Mouse (Mus musculus) MEL-GATA-1-ER (cell line): ENCODE data around the gene Uprt.

Experiments used
- DNase-seq: peaks from one replicate; pipeline ENCODE4 v3.0.0-alpha.2; 2012; ENCODE audit warnings: low read depth; ENCODE audit errors: extremely low read depth

The Uprt gene

DNA sequence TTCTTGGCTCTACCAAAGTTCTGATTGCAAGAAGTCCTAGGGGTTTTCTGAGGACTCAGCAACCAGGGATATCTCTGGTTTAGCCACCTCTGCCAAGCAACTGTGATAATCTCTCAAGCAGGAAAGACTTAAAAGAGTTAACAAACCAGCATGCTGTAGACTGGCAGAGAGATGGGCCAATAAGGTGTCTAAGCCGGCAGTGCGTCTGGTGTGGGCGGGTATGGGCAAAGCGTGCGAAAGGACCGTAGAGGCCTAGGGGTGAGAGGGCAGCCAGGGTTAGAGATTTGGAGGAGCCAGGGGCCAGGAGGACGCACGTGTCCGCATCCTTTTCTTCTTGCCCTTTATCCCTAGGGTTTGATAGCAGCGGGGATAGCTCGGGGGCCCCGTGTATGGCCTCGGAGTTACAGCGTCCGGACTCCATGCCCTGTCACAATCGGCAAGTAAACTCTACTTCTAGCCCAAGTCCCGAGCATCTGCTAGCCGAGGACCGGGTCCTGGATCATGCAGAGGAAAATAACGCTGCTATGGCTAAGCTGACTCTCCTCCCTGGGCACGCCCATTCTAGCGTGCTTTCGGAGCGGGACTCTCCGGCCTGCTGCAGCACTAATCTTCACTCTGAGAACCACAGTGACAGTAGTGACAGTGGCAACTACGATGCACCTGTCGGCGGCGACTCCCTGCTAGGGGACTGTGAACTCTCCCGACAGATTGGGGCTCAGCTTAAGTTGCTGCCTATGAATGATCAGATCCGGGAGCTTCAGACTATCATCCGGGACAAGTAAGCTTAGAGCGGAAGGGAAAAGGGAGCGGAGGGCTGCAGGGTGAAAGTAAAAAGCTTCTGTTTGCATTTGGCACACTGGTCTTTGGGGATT is at the start of gene Uprt:
Gene Uprt, plus strand, starts transcription at position 247 of the 872 bp plus-strand sequence.
- DNase-seq, result peak; percentile 93

DNA sequence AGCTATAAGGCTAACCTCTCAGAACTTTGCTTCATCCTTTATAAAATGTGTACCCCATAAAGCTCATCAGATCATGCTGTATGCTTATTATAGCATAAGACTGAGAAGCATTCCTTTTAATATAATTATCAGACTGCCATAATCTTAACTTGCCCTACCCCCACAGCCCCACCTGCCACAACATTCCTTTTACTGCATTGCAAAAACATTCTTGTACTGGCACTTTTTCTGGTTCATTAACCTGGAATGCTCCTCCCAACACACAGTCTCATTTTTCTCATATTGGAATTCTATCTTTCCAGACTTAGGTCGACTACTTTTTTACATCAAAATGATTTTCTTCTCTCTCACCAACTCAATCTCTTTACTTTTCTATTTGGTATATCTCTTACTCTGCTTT is 49.2 kb upstream of the Uprt start:
- DNase-seq, result no peak

DNA sequence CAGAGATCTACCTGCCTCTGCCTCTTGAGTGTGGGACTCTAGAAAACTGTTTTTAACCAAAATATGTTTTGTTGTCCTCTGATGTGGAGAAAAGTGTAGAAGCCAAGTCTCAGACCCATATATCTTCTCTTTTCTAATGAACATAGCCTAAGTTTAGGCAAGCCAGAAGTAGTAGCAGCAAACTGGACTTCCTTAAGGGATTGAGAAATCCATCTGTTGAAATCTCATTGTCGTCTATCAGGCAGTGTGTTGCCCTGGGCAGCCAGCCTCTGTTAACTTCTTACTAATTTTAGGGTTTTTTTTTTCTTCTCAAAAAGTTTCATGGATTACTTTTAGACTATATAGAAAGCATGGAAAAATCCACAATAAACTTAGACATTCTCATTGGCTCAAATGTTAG is 30.2 kb upstream of the Uprt start:
- DNase-seq, result no peak

DNA sequence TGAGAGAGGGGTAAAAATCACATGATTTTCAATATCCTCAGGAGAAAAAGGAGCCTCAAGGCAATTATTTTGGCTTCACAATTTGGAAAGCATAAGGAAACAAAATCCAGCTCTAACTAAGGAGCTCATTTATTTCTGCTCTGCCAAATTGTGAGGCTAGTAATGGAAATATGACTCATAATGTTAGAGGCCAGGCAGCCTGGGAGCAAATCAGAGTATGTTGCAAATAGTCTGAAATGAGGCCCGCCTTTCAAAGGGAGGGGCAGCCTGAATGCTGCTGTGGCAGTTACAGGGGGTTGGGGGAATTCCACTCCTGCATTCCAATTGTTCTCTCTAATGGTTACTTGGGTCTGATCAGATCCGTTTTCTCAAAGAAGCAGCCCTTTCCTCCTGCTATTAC is 20.9 kb upstream of the Uprt start:
- DNase-seq, result no peak

DNA sequence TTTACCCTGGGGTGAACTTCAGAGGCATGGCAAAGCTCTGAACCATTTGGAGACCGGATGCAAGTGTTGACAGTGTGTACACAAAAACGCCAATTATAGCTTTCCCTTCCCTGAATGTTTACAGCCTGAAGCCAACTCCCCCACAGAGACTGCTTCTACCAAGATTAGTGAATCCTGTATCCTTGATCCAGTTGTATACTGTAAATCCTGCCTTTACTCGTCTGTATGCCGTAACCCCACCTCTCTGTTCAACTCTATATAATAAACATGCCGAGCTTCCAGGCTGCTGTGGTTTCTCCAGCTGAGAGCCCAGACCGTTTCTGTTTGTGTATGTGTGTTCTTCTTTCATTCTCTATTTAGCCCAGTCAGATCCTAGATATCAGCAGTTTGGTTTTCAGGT is 18.2 kb upstream of the Uprt start:
- no peak for DNase-seq

DNA sequence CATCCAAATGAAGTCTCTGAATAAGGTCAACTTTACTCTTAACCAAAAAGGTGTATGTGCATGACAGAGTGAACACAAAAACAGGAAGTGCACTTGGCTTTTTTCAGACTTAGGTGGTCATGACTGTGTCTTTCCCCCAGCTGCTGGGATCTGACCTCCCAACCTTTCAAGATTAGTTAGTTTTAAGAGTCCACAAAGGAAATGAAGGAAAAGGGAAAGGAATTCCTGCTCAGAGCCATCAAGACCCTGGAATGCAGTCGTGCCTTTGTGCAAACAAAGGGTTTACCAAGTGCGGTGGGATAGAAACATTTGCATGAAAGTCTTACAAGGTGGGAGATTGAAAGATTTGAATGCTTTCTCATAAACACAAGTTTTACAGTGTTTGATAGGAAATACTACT is 4.6 kb upstream of the Uprt start:
- peak; percentile 37 for DNase-seq

DNA sequence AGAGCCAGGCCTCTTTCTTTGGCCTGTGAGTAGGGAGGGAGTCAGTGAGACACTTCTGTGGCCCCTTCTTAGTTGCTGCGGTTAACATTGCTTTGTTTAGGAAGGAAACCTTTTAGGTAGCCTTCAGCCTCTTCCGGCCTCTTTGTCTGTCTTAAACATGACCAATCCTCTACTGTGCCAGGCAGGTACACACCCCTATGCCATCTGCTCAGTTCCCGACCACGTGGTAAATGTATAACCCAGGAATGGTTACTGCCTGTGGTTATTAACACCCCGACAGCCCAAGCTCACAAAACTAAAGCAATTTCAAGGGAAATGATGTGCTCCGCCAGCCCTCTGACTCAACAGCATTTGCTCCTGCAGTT is 808 bp downstream of the Uprt start:
- DNase-seq, result peak; percentile 44

DNA sequence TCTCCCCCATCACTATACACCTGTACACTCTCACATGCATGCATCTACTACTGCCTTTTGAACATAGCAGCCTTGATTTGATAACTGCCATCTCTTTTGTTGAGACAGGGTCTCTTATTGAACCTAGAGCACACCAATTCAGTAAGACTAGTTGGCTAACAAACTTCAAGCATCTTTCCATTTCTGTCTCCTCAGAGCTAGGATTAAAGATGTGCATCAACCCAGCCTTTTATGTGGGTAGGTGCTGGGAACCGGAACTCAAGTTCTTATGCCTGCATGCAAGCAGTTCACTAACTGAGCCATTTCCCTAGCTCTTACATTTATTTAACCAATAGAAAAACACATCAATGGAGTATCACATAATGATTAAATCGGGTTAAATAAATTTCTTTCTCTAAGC is 3.0 kb downstream of the Uprt start:
- no peak for DNase-seq

DNA sequence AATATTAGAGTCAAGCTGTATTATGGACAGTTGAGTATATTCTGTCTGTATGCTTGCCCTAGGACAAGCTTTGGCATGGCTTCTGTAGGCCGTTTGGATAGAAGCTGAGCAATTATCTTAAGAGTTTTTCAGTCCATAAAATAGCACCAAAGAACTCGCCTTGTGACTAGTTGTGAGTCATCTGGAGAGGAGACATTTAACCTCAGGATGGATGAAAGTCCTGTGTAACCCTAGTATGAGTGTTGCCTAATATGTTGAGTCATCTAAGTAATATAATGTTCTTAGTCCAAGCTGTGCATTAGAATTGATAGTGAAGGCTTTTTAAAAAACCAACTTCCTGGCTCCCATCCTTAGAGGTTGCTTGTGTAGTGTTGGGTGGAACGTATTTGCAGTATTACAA is 5.4 kb downstream of the Uprt start:
- DNase-seq, result no peak

DNA sequence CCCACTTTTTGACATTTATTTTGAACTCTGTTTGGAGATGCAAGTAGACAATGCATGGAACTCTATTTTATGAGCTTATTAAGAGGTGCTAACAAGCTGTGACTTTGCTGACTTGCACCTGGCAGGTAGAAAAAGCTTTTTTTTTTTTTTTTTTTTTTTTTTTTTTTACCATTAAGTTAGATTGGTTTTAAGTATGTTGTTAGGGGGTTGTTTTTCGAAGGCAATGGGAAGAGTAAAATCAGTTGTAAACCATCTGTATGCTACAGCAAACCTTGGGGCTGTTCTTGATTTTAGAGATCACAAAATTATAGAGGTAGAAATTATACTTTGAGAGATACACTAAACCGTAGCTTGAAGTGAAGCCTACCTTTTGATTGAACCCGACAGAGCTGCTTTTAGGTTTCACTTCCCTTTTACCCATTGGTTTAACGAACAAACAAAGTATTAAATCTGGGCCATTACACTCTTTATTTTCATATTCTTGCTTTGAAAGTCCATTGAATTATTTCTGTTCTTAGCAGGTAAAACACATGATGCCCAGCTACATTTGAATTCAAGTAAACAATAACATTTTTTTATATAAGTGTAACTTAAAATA is 6.4 kb downstream of the Uprt start:
- no peak for DNase-seq

DNA sequence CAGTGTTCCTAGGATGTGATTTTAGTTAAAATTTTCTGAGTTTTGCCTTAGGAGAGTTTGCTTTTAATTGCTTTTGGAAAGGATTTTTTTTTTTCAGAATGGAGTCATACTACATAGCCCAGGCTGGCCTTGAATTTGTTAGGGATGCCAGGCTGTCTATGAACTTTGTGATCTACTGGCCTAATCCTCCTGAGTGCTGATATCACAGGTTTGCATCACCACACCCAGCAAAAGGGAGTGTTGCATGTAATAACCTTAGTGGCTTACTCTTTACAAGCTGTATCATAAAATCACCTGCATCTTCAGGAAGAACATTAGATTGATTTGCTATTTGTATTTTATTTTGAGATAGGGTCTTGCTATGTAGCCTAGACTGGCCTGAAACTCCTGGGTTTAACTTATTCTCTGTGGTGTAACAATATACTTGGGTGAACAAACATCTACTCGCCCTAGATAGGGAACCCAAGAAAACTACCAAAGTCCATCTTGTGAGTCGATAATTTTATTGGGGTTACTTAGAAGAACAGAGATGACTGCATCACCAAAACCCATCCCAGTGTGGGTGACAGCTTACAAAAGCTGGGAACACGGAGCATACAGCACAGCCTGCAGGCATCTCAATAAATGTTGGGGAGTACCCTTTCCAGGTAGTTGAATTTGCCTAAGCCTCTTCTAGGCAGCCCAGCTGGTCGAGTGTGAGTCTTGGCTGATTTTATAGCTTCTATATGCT is 7.2 kb downstream of the Uprt start:
- DNase-seq, result no peak

DNA sequence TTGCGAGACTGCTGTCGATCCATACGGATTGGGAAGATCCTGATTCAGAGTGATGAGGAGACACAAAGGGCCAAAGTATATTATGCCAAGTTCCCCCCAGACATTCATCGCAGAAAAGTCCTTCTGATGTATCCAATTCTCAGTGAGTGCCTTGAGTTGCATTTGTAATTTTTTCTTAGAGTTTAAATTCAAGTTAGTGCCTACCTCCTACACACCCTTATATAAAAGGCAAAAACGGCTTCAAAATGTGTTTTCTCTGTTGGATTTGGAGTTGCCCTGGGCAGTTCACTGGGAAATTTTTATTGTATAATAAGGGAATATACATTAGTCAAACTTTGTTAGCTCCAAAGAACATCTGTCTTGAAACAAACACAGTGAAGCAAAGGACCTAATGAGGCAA is 19.1 kb downstream of the Uprt start:
- no peak for DNase-seq

DNA sequence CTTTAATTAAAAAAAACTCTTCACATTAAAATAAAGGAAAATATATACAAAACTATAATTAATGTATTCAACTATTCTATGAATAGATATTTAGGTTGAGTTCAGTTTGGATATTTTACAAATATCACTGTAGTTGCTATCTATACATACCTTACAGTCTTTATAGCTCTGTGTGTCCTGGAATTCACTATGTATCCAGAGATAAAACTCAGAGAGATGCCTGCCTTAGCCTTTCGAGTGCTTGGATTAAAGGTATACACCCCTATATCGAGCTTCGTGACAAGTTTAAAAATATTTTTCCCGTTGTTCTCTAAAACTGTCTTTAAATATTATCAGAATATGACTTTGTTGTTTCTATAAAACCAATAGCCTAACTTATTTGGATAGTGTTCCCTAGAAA is 60.0 kb downstream of the Uprt start:
- no peak for DNase-seq

DNA sequence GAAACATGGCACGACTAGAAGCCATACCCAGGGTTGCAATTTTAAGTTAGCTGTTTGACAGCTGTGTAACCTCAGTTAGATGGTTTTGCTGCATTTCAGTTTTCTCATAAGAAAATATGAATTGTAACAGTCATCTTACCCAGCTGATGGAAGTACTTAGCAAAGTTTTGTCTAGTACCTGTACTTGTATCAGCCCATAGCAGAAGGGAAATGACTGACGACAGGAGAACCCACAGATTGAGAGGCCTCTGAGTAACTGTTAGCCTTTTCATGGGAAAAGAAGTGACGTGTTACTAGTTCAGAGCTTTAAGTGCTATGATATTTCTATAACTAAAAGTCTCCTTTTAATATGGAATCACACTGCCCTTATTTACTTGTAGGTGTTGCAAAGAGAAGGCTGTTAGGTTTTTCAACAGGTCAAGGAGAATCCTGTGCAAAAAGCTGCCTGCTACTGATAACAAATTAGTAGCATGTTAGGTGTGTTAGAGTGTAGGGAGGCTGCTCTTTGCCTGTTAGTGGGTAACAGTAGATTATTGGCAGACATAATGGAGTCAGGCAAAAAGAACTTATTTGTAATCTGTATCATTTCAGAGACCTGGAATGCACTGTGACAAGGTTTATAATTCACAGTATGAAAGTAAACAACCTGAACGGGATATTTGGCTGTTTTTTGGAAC is 61.4 kb downstream of the Uprt start:
- no peak for DNase-seq

DNA sequence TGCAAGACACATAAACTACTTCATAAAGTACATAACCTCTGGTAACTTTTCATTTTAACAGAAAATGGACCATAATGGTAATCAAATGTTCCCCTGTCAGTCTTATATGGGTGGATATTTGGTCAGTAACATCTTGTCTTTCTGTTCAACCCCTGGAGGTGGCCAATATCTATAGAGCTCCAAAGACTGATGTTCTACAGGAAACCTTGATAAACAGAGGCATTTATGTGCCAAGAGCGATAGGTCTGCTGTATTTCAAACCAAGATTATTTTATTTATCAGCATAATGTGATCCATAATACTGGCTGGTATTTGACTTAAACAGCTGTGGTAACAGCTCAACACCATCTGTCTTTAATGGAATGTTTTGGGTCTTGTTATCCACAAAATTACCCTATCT is 62.7 kb downstream of the Uprt start:
- DNase-seq, result no peak
